Mouse (Mus musculus) neural tube, embryonic 10.5 days (tissue): ENCODE results near the gene Psma4.

Experiments
- DNase-seq: peaks from one replicate; pipeline ENCODE4 v3.0.0-alpha.2; 2017; ENCODE audit warnings: low spot score; ENCODE audit errors: extremely low spot score

Gene Psma4

DNA sequence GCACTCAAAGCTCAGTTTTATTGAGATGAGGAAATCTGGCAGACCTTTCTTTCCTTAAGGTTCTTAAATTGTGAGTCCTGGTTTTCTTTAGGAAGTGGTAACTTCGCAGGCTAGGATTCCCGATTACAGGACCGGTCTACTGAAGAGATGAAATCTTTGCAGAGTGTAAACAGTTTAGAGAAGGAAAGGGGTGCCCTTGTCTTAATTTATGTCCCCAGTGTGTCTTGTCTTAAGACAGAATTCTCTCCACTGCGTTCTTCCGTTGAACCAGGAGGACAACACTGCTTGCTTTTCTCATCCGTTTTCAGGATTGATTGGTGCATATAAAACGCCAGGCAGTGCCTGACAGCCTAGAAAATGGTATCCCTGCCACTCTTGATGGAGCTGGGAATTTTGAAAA is 31.8 kb downstream of the Psma4 start:
- peak; percentile 17 for DNase-seq

DNA sequence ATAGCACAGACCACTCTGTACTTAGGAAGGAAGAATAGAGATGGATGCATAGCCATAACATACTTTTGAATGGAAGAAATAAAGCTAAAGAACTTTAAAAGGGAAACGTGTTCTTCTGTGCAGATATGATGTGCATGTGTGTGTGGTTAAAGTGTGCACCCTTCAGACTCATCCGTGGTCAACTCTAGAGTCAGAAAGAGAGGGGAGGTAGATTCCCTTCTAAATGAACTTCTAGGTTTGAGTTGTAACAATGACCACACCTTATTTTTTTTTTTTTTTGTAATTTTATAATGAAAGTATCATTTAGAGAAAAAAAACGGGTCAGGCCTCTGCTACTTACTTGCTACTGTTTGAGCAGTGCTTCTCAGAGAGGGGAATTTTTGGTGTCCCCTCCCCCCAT is 39.8 kb downstream of the Psma4 start:
- no peak for DNase-seq

DNA sequence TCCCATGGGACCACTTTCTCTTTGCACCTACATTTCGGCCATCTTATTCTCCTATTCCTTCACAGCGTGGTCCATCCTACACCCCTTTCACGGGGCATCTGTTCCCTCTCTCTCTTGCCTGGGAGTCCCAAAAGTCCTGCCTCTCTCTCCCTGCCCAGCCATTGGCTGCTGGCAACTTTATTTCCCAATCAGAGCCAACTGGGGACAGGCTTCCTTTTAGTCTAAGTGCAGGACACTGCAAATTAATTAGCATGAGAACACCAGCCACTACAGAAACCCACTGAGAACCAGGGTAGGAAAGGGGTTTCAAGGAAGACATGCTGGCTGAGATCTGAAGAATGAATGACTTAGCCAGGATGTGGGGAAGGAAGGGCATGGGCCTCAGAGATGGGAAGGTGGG is 43.8 kb downstream of the Psma4 start:
- no peak for DNase-seq

DNA sequence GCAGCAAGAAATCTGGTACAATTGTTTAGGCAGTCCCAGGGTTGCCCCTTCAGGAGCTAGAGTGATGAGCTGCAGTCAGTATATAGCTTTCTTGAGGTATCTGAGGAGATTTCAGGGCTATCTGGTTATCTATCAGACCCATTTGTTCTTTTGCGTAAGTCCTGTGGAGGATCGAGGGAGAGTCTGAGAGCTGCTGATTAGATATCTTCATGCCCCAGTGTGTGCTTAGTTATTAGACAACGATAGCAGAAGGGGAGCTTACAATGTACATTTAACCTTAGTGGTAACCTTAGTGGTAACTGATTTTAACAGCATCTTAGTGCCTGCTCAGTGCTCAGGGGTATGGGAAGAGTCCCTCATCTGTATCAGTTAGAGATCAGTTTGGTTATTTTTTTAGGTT is 45.1 kb downstream of the Psma4 start:
- DNase-seq, result no peak

DNA sequence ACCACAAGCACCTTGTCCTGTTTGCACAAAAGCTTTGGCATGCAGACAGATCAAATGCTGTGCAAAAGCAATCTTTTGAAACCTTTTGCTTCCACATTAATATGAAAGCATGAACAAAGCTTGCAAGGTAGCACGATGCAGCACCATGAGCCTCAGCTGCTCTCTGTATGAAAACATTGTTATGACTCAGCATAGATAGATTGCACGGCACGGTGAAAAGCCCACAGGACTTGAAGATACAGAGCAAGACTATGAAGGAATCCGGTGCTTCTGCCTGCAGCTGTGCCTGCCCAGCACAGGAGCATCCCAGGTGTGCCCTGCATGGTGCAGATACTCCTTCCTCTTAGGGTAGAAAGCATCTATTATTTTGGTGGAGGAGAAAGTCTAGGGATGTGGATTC is 53.0 kb downstream of the Psma4 start:
- no peak for DNase-seq
